Mouse (Mus musculus) intestine, embryonic 15.5 days (tissue): ENCODE measurements around the gene Gm14137. TPM values are rescaled to one million over a fixed set of nuclear protein-coding genes. Genes with fewer than 3 reads are reported as not detected.

Experiments
- ATAC-seq: fragments of 200-750 bp; cut with Nextera tagmentation; 2 replicates; pipeline ENCODE4 v1.8.0; 2017; ENCODE audit warnings: moderate TSS enrichment, moderate library complexity
- H3K27ac ChIP-seq: fragments of 300-500 bp; sonication (generic); 2 replicates; pipeline ENCODE4 v1.5.1; 2015; ENCODE audit warnings: mild to moderate bottlenecking, inconsistent platforms
- H3K27me3 ChIP-seq: fragments of 300-500 bp; sonication (generic); replicated peaks from 2 replicates; pipeline ENCODE4 v1.6.1; 2015; ENCODE audit warnings: inconsistent platforms
- H3K36me3 ChIP-seq: fragments of 300-500 bp; sonication (generic); 2 replicates; pipeline ENCODE4 v1.6.1; 2015; ENCODE audit warnings: inconsistent platforms
- H3K4me1 ChIP-seq: fragments of 300-500 bp; sonication (generic); replicated peaks from 2 replicates; pipeline ENCODE4 v1.6.1; 2015; ENCODE audit warnings: inconsistent platforms
- H3K4me2 ChIP-seq: fragments of 300-500 bp; sonication (generic); replicated peaks from 2 replicates; pipeline ENCODE4 v1.6.1; 2015; ENCODE audit warnings: mild to moderate bottlenecking, inconsistent platforms
- H3K4me3 ChIP-seq: fragments of 300-500 bp; sonication (generic); replicated peaks from 2 replicates; pipeline ENCODE4 v1.5.1; 2015; ENCODE audit warnings: inconsistent platforms
- H3K9ac ChIP-seq: fragments of 300-500 bp; sonication (generic); 2 replicates; pipeline ENCODE4 v1.6.1; 2015; ENCODE audit warnings: inconsistent platforms
- H3K9me3 ChIP-seq: fragments of 300-500 bp; sonication (generic); 2 replicates; pipeline ENCODE4 v1.6.1; 2016; ENCODE audit warnings: inconsistent platforms
- WGBS: fragments of 180-500 bp; shearing (Covaris S2); methylation state at CpG from one replicate; pipeline ENCODE4 v1.1.7; 2015; 5-methylcytosine and 5-hydroxymethylcytosine counted together
- polyA plus RNA-seq: library from polyadenylated mRNA; unstranded; fragments of >200 nt; fragmentation: Nextera tagmentation; extraction: Ambion mirVana; gene quantifications from 2 replicates; pipeline ENCODE4 v1.2.1, GENCODE M21; 2015

Gene Gm14137
- polyA plus RNA-seq, 1 experiment from 2014 or later, result 0.38 TPM

- 70% methylated on average over 4 of the region's 4 CpGs for WGBS
- Histone ChIP-seq H3K9ac (no peak overlapping the region), H3K36me3 (no peaks in the 10 kb centered on the region), H3K27ac (no peak overlapping the region), H3K4me1 (0 out of 2 replicates have a peak, but pooled peaks cover 10% of the 10 kb centered on the region), H3K4me2 (no peak overlapping the region), H3K9me3 (no peaks in the 10 kb centered on the region), H3K4me3 (no peak overlapping the region), H3K27me3 (no peaks in the 10 kb centered on the region)
- no peak for ATAC-seq
Measured at GRCm38 (mm10) chr2:119203871-119204460, 29.7 kb downstream of the Gm14137 start.

GRCm38 (mm10) chr2:119207961-119208343 is 33.6 kb downstream of the Gm14137 start:
- no peaks in the 10 kb centered on the region for H3K9me3 ChIP-seq
- peak; percentile 2; the same call in 1 of the 2 replicates for ATAC-seq
- H3K36me3 ChIP-seq, result peaks cover 15% of the 10 kb centered on the region
- H3K4me3 ChIP-seq, result peak overlapping the region; percentile 77
- 15% methylated on average over 6 of the region's 6 CpGs for WGBS
- peak overlapping the region; percentile 72 for H3K9ac ChIP-seq
- H3K4me1 ChIP-seq, result peaks cover 17% of the 10 kb centered on the region; the same call in 1 of the 2 replicates
- H3K4me2 ChIP-seq, result peak overlapping the region; percentile 68
- peak overlapping the region; percentile 92 for H3K27ac ChIP-seq
- H3K27me3 ChIP-seq, result no peaks in the 10 kb centered on the region

GRCm38 (mm10) chr2:119208344-119209175 is 34.3 kb downstream of the Gm14137 start, which contains the start of the genes Zfyve19 and Dnajc17:
TSS of gene Zfyve19 (plus strand) at chr2:119208617.
TSS of gene Dnajc17 (minus strand) at chr2:119208795.
- peak within 1 kb of the TSS; percentile 77 for H3K4me3 ChIP-seq
- ATAC-seq, result peak; percentile 98
- peaks cover 12% of the 10 kb centered on the region; the same call in 1 of the 2 replicates for H3K4me1 ChIP-seq
- peaks cover 15% of the 10 kb centered on the region for H3K36me3 ChIP-seq
- no peaks in the 10 kb centered on the region for H3K27me3 ChIP-seq
- peak within 1 kb of the TSS; percentile 83 for H3K9ac ChIP-seq
- WGBS, result under 1% methylated on average over 51 of the region's 51 CpGs
- no peaks in the 10 kb centered on the region for H3K9me3 ChIP-seq
- peak within 1 kb of the TSS; percentile 92 for H3K27ac ChIP-seq
- H3K4me2 ChIP-seq, result peak within 1 kb of the TSS; percentile 68

- Histone ChIP-seq H3K36me3 (peaks cover 15% of the 10 kb centered on the region), H3K9ac (peak overlapping the region; percentile 83), H3K27me3 (no peaks in the 10 kb centered on the region), H3K27ac (peak overlapping the region; percentile 49; the same call in 1 of the 2 replicates), H3K4me2 (peak overlapping the region; percentile 54), H3K4me1 (peaks cover 8% of the 10 kb centered on the region; the same call in 1 of the 2 replicates), H3K9me3 (no peaks in the 10 kb centered on the region), H3K4me3 (peak overlapping the region; percentile 77)
- ATAC-seq, result peak; percentile 23; the same call in 1 of the 2 replicates
- under 1% methylated on average over 13 of the region's 13 CpGs for WGBS
Measured at GRCm38 (mm10) chr2:119209176-119209507, 34.8 kb downstream of the Gm14137 start.

Other genes with a start within 250 kb of the Gm14137 start
- gene Chst14, start 248.0 kb upstream of the Gm14137 start, polyA plus RNA-seq, result 21.0 and 21.3 TPM in 2 replicates
- gene Ccdc32, start 145.1 kb upstream of the Gm14137 start, polyA plus RNA-seq, result 30.4 and 30.6 TPM in 2 replicates
- gene Rpusd2, start 139.7 kb upstream of the Gm14137 start, polyA plus RNA-seq, result 4.8 and 4.9 TPM in 2 replicates
- gene Knl1, start 127.4 kb upstream of the Gm14137 start, polyA plus RNA-seq, result 41.9 and 53.7 TPM in 2 replicates
- 41.1 and 43.2 TPM in 2 replicates for gene Rad51, start 61.7 kb upstream of the Gm14137 start, polyA plus RNA-seq
- 48.5 and 49.5 TPM in 2 replicates for gene Rmdn3, start 17.5 kb upstream of the Gm14137 start, polyA plus RNA-seq
- gene Gchfr, start 6.7 kb upstream of the Gm14137 start, polyA plus RNA-seq, result 21.1 and 27.3 TPM in 2 replicates
- gene Zfyve19, start 34.1 kb downstream of the Gm14137 start, polyA plus RNA-seq, result 59.3 and 64.9 TPM in 2 replicates
- gene Dnajc17, start 34.3 kb downstream of the Gm14137 start, polyA plus RNA-seq, result 15.9 and 18.5 TPM in 2 replicates
- 15.2 and 18.1 TPM in 2 replicates for gene Ppp1r14d, start 55.4 kb downstream of the Gm14137 start, polyA plus RNA-seq
- gene Spint1, start 62.9 kb downstream of the Gm14137 start, polyA plus RNA-seq, result 96.1 and 108 TPM in 2 replicates
- gene Rhov, start 96.8 kb downstream of the Gm14137 start, polyA plus RNA-seq, result 5.2 and 7.1 TPM in 2 replicates
- gene Vps18, start 114.2 kb downstream of the Gm14137 start, polyA plus RNA-seq, result 20.9 and 22.5 TPM in 2 replicates
- gene Dll4, start 151.3 kb downstream of the Gm14137 start, polyA plus RNA-seq, result 8.3 and 8.4 TPM in 2 replicates
- gene Chac1, start 176.7 kb downstream of the Gm14137 start, polyA plus RNA-seq, result 2.3 and 2.7 TPM in 2 replicates